Mouse (Mus musculus) monocyte, adult 2 months (primary cell): ENCODE measurements around the gene Pin4.
"Not testable (repeated sequence)": the region's sequence is repeated elsewhere in the genome, so short reads cannot be mapped to it uniquely, and the experiment has no call there.

ENCODE experiments used
- DNase-seq, 2 experiments: peaks; one replicate each; pipeline ENCODE4 v3.0.0; 2022; ENCODE audit warnings: low spot score in 2 of 2, low read depth in 1 of 2

Pin4 gene

GRCm38 (mm10) chrX:102119042-102119864 is at the start of gene Pin4:
Gene Pin4, plus strand, starts transcription at chrX:102119447.
- DNase-seq = peak; percentile 77 to 80

- peak in 1 of 2 experiments; percentile 31 for DNase-seq
These were observed 48.4 kb upstream of the Pin4 start, which contains the start of gene Rtl5 for GRCm38 (mm10) chrX:102070591-102071471. Gene Rtl5, minus strand, starts transcription at chrX:102071304.

DNA sequence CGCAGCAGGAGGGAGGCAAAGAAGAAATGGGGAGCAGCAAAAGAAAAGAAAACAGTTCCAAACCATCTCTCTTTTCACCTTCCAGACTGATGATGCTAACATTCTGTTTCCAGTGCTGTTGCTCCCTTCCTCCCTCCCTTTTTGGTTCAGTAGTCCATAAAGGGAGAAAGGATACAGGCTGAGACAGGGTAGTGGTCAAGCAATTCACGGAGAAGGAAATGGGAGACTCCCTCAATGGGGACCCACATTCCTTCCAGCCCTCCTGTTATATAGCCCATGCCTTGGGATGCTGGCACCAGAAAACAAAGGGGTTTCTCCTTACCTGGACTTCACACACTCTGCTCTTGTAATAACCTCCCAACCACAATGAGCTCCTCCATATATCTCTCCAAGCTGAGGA is 47.7 kb upstream of the Pin4 start:
- DNase-seq = no peak

- no peak for DNase-seq
These were observed 45.5 kb upstream of the Pin4 start for GRCm38 (mm10) chrX:102073605-102074325.

DNA sequence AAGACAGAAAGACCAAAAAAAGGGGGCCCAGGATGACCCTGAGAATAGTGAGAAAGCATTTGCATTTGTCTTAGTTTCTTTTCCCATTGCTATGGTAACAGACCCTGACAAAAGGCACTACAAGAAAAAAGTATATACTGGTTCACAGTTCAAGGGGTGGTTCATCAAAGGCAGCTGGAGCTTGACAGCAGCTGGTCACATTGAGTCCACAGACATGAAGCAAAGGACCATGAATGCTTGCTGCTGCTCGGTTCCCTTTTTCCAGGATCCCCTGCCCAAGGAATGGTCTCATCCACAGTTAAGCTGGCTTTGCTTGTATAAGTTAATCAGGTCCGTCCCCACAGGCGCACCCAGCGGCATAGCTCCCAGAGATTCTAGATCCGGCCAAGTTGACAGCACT is 44.8 kb upstream of the Pin4 start:
- DNase-seq = no peak

GRCm38 (mm10) chrX:102075158-102075557 is 44.1 kb upstream of the Pin4 start:
- DNase-seq = no peak

DNA sequence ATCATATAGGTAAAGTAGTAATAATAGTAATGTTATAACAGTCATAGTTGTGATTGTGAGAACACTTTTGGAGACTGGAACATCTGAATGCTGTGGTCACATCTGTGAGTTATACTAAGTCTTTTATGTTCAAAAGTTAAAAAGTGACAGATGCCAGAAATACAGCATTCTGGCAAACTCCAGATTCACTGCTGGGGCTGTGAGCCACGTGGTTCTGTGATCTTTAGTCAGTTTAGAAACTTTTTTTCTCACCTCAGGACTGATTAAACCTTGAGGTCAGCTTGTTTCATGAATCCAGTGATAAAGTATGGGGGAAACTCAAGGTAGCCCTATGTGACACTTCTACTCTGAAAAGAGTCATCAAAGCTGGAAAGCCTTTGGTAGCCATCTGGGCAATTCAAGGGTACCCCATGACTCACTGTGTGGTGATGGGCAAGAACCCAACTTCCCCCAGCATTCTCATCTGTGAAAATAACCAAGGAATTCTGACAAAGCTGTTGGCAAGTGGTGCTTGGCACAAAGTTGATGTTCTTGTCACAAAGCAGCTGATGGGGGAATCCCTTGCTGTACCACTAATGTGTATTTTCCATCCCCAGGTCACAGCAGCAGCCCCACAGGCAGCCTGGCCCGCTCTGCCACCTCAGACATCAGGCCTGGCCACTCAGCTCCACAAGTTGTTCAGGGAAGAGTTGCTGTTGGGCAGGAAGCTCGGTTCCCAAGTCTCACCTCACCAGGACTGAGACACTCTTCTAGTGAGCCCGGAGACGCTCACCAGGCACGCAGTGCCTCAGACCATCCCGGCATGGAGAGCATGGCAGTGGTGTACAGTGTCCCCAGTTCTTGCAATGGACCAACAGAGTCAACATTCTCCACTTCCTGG is 42.1 kb upstream of the Pin4 start:
- no peak for DNase-seq

GRCm38 (mm10) chrX:102081076-102081475 is 38.2 kb upstream of the Pin4 start:
- DNase-seq = no peak

- DNase-seq = no peak
These were observed 37.5 kb upstream of the Pin4 start for GRCm38 (mm10) chrX:102081573-102082279.

GRCm38 (mm10) chrX:102082340-102082739 is 36.9 kb upstream of the Pin4 start:
- no peak for DNase-seq

DNA sequence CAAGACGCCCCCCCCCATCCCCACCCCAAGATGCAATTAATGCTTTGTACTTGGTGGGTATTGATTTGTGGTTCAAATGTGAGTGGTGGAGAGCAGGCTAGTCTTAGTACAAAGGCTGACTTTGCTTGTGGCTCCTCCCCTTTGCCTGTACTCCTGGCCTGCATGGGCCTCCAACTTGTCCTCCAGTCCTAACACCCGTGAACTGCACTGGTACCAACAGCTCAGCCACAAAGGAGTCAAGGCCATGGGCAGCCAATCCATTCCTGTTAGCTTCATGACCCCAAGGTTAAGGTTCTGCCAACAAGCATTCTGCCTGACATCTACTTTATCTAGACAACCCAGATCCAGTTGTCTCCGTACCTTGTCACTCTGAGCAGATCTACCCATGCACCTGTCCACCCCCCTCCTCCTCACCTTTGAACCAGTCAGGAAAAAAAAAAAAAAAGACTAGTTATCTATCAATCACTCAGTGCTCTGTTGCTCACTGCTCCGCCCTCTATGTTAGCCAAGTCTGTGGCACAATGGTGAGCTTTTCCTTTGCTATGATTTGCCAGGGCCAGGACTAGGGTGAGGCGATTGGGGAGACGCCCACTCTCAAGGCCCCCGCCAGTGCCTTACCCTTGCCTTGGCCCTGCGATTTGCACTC is 33.3 kb upstream of the Pin4 start:
- DNase-seq = no peak

GRCm38 (mm10) chrX:102090605-102091004 is 28.6 kb upstream of the Pin4 start:
- no peak for DNase-seq

- no peak for DNase-seq
These were observed 24.8 kb upstream of the Pin4 start for GRCm38 (mm10) chrX:102094381-102094904.

GRCm38 (mm10) chrX:102101886-102102285 is 17.4 kb upstream of the Pin4 start:
- DNase-seq = no peak

GRCm38 (mm10) chrX:102103830-102104229 is 15.4 kb upstream of the Pin4 start:
- not testable (repeated sequence) for DNase-seq

- not testable (repeated sequence) for DNase-seq
These were observed 9.9 kb upstream of the Pin4 start for GRCm38 (mm10) chrX:102109349-102109748.

GRCm38 (mm10) chrX:102115676-102116075 is 3.6 kb upstream of the Pin4 start:
- DNase-seq = no peak

DNA sequence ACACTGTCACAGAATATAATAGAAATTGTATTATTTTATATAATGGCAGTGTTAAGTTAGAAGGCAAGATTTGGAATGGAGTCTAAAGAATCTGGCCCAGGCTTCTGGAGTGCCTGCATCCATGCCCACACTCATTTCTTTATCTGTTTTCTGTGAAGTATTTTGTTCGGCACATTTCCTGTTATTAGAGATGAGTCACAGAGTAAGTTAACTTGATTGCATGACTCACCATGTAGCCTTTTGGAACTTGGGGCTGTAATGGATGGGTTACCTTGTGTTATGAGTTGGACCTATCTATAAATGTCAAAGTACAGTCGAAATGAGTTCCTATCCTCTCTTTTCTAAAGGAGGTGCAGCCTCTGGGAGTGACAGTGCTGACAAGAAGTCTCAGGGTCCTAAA is 2.1 kb downstream of the Pin4 start:
- DNase-seq = no peak

- DNase-seq = no peak
These were observed 21.9 kb downstream of the Pin4 start for GRCm38 (mm10) chrX:102141157-102141556.
